Mouse (Mus musculus) cerebellum, adult 2 months (tissue): ENCODE measurements around the gene Fam53b. TPM values are rescaled to one million over a fixed set of nuclear protein-coding genes. Genes with fewer than 3 reads are reported as not detected.

Experiments used
- DNase-seq, 2 experiments: peaks; one replicate each; pipeline ENCODE4 v3.0.0; 2021
- H3K27ac ChIP-seq: fragments of 200-500 bp; 2 replicates; pipeline ENCODE4 v1.5.1; 2012; ENCODE audit warnings: low read length, control low read depth, inconsistent platforms; ENCODE audit not compliant: insufficient read depth
- H3K27me3 ChIP-seq: fragments of 200-500 bp; 2 replicates; pipeline ENCODE4 v1.6.1; 2012; ENCODE audit warnings: inconsistent platforms, mild to moderate bottlenecking, low read length, moderate library complexity; ENCODE audit not compliant: control insufficient read depth, insufficient read depth
- H3K4me1 ChIP-seq: fragments of 200-500 bp; 2 replicates; pipeline ENCODE4 v1.6.1; 2011; ENCODE audit warnings: low read length; ENCODE audit not compliant: control insufficient read depth, insufficient read depth
- H3K4me3 ChIP-seq: fragments of 200-500 bp; replicated peaks from 2 replicates; pipeline ENCODE3; 2011; ENCODE audit warnings: mild to moderate bottlenecking, low read depth, low read length, control low read depth; ENCODE audit not compliant: insufficient read depth
- CTCF ChIP-seq: fragments of 200-500 bp; IDR thresholded peaks from 2 replicates; pipeline ENCODE4 v1.5.1; 2011; ENCODE audit warnings: low read depth, mild to moderate bottlenecking, control low read depth, low read length, moderate library complexity, borderline replicate concordance; ENCODE audit not compliant: insufficient read depth
- POLR2A ChIP-seq: fragments of 200-500 bp; IDR thresholded peaks from 2 replicates; pipeline ENCODE4 v1.6.1; 2011; ENCODE audit warnings: low read length, control low read depth, borderline replicate concordance; ENCODE audit not compliant: insufficient read depth
- WGBS: fragments of 180-500 bp; shearing (Covaris S2); methylation state at CpG from one replicate; pipeline ENCODE4 v1.1.7; 2018; 5-methylcytosine and 5-hydroxymethylcytosine counted together
- polyA plus RNA-seq: library from polyadenylated mRNA; depleted of rRNA; stranded (reverse); fragments of >200 nt; gene quantifications from 2 replicates; pipeline ENCODE4 v1.2.3, GENCODE M21; 2012

Gene Fam53b
- polyA plus RNA-seq, 1 experiment: 37.3 TPM

DNA sequence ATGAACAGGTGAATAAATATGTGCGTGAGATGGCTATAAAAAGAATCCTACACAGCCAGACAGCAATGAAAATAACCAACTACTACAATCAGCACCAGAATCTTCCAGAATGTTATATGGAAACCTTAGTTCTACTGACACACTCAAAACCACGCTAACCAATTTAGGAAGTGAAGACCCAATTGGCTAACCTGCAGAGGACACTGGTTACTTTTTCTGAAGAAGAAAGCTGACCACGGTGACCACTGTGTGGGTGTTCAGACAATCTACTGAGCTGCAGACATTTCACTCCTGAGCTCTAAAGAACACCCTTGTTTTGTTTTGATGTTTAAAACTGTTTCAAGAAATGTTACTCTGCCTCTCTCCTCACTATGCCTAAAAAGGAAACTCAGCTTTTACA lies 29.5 kb upstream of the Fam53b start:
- no peaks in the 10 kb centered on the region for H3K4me1 ChIP-seq
- TF ChIP-seq POLR2A (no peak), CTCF (no peak)
- H3K27ac ChIP-seq: no peak overlapping the region
- DNase-seq: no peak
- H3K27me3 ChIP-seq: no peaks in the 10 kb centered on the region
- H3K4me3 ChIP-seq: no peak overlapping the region
- WGBS: 90% methylated on average over 3 of the region's 3 CpGs

DNA sequence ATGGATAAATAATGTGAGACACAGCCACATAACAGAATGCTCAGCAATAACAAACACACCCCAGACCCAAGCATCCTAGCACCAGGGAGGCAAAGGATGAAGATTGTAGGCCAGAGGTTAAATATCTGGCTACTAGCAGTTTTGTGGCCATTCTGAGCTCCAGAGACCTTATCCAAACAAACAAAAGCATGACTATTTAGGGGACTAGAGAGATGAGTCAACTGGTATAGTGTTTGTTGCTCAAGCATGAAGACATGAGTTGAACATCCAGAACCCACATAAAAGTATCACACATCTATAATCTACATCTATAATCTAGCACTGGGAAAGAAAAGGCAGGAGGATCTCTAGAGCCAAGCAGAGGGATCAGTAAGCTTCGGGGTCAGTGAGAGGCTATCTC lies 28.8 kb upstream of the Fam53b start:
- DNase-seq: no peak
- H3K4me1 ChIP-seq: no peaks in the 10 kb centered on the region
- TF ChIP-seq CTCF: no peak
- no peak for TF ChIP-seq POLR2A
- no peak overlapping the region for H3K4me3 ChIP-seq
- WGBS: 97% methylated on average over 1 of the region's 1 CpGs
- H3K27me3 ChIP-seq: no peaks in the 10 kb centered on the region
- H3K27ac ChIP-seq: no peak overlapping the region

DNA sequence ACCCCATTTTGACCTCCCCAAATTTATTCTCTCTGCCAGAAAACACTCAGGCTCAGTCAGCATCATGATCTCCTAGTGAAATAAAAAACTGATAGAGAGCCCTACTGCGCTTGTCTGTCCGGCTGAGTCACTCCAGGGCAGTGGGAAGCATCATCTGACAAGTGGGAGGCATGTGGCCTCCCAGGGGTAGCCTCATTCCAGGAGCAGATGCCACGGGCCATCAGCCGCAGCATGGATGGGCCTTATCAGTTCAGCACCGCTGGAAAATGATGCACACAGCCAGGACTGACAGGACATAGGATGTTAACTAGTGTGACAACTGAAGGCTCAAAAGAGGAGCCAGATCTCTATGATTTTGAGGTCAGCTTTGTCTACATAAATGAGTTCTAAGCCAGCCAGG lies 27.6 kb upstream of the Fam53b start:
- WGBS: 50% methylated on average over 5 of the region's 5 CpGs
- no peaks in the 10 kb centered on the region for H3K4me1 ChIP-seq
- no peak for DNase-seq
- TF ChIP-seq POLR2A (no peak), CTCF (no peak)
- no peak overlapping the region for H3K27ac ChIP-seq
- H3K4me3 ChIP-seq: no peak overlapping the region
- no peaks in the 10 kb centered on the region for H3K27me3 ChIP-seq

- WGBS: 91% methylated on average over 4 of the region's 4 CpGs
Observed at GRCm38 (mm10) chr7:132830955-132831354, 17.3 kb upstream of the Fam53b start.

GRCm38 (mm10) chr7:132824346-132825022 lies 10.8 kb upstream of the Fam53b start:
- H3K4me3 ChIP-seq: no peak overlapping the region
- TF ChIP-seq POLR2A (no peak), CTCF (no peak)
- H3K4me1 ChIP-seq: no peaks in the 10 kb centered on the region
- 16% methylated on average over 1 of the region's 1 CpGs for WGBS
- no peak for DNase-seq
- H3K27me3 ChIP-seq: no peaks in the 10 kb centered on the region
- H3K27ac ChIP-seq: no peak overlapping the region

More at GRCm38 (mm10) chr7:132830955-132831354, 17.3 kb upstream of the Fam53b start:
- Histone ChIP-seq H3K27ac (no peak overlapping the region), H3K4me1 (no peaks in the 10 kb centered on the region), H3K4me3 (no peak overlapping the region), H3K27me3 (no peaks in the 10 kb centered on the region)
- no peak for DNase-seq
- TF ChIP-seq POLR2A: no peak
- no peak for TF ChIP-seq CTCF

DNA sequence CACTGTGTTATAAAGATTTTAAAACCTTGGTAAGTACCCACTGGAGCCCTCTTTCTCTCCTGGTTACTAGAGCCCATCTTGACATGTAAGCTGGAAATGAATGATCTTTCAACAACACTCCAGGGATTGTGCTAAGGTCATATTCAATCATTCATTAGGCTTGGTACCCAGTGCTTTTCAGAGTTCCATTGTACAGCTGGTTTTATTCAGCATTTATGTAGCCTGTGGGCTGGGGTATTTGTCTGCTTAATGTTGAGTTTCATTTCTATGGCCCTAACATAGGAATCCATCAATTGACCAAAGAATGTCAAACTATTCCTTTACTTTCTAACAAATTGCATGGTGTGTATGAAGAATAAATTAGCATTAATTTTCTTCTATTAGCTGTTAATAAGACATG lies 10.1 kb upstream of the Fam53b start:
- no peaks in the 10 kb centered on the region for H3K27me3 ChIP-seq
- H3K27ac ChIP-seq: no peak overlapping the region
- H3K4me3 ChIP-seq: no peak overlapping the region
- H3K4me1 ChIP-seq: no peaks in the 10 kb centered on the region
- TF ChIP-seq POLR2A (no peak), CTCF (no peak)
- no peak for DNase-seq

DNA sequence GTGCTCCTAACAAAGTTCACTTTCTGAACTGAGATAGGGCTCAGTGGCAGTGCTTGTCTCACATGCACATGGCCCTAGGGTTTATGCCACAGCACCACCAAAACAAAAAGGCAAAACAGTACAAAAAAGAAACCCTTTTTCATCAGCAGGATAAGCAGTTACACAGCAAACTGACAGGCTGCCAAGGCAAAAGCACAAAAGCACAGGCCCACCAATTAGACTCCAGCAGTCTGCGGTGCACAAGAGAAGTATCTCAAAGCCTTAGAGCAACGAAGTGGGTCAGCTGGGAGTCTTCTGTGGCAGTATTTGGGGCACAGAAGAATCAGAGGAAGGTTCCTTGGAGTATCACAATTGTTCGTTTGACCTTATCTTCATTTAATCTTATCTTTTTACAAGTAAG lies 7.0 kb upstream of the Fam53b start:
- Histone ChIP-seq H3K27ac (no peak overlapping the region), H3K4me1 (no peaks in the 10 kb centered on the region), H3K4me3 (no peak overlapping the region), H3K27me3 (no peaks in the 10 kb centered on the region)
- no peak for DNase-seq
- TF ChIP-seq POLR2A (no peak), CTCF (no peak)
- 71% methylated on average over 3 of the region's 3 CpGs for WGBS

- Histone ChIP-seq H3K4me3 (no peak overlapping the region), H3K27ac (no peak overlapping the region), H3K27me3 (no peaks in the 10 kb centered on the region), H3K4me1 (peaks cover 2% of the 10 kb centered on the region; the same call in 1 of the 2 replicates)
- WGBS: 91% methylated on average over 6 of the region's 6 CpGs
- TF ChIP-seq CTCF (no peak), POLR2A (no peak)
- no peak for DNase-seq
Observed at GRCm38 (mm10) chr7:132817056-132817455, 3.4 kb upstream of the Fam53b start.

DNA sequence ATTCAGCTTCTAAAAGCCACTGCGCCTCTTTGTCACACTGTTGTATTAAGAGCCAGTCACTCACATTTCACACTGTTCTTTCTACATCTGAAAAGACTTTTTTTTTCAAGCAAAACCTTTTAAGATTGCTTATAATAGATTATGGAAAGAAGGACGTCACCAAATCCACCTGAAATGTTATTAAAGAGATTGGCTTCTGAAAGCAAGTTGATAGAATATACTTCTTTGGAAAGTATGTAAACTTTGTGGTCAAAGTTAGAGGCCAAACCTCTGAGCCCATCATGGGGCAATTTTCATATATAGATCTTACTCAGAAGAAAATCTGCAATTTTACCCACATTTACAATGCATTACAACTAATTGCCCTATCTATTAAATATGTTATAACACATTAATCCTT lies 2.8 kb upstream of the Fam53b start:
- no peak for DNase-seq
- H3K27ac ChIP-seq: no peak overlapping the region
- H3K27me3 ChIP-seq: no peaks in the 10 kb centered on the region
- peaks cover 2% of the 10 kb centered on the region; the same call in 1 of the 2 replicates for H3K4me1 ChIP-seq
- no peak for TF ChIP-seq CTCF
- TF ChIP-seq POLR2A: no peak
- 88% methylated on average over 2 of the region's 2 CpGs for WGBS
- no peak overlapping the region for H3K4me3 ChIP-seq
